Mouse (Mus musculus): ENCODE data around the gene Nr6a1.

Gene Nr6a1

DNA sequence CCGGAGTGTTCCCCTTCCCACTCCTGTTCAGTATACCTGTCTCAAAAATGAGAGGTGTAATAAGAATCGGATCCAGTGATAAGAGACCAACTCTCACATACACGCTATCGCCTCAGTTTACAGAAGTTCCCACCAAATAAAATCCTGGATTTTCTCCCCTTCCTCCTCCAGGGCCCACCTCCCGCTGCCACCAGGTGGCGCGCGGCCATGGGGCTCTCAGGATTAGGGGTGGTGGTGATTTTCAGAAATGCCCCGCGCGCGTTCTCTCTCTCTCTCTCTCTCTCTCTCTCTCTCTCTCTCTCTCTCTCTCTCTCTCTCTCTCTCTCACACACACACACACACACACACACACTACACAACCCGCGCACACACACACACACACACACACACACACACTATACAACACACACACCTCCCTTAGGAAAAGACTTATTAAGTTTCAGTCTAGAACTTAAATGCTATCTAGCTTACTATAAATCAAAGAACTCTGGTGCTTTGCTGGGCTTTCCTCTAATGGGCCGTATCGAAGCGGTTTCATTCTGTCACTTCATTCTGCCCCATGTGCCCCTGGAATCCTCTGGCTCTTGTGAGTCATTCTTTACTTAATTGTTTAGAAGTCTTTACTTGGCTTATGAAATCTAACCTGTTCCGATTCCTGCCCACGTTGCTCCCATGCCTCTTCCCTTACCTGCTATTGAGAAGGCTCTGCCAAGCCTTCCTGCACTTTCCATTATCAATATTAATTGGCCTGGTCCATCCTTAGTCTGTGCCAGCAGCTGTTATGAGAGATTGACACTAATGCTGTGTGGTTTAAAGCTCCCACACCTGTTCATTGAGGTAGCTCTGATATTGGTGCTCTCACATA is at the start of gene Nr6a1:
Gene Nr6a1 (minus strand): TSS at position 574 of the 865 bp plus-strand sequence.
- in situ Hi-C loops (cut with MboI; ENCODE audit: low pct_unique_long_range_greater_than_20kb in 1 of 2, low sequenced_read_pairs in 2 of 2, unreplicated experiment in 1 of 2) = loop anchor here in 1 of 2 experiments (25.0 kb wide), 1 partner anchor 460 kb away; no protein-coding TSS in a partner anchor

DNA sequence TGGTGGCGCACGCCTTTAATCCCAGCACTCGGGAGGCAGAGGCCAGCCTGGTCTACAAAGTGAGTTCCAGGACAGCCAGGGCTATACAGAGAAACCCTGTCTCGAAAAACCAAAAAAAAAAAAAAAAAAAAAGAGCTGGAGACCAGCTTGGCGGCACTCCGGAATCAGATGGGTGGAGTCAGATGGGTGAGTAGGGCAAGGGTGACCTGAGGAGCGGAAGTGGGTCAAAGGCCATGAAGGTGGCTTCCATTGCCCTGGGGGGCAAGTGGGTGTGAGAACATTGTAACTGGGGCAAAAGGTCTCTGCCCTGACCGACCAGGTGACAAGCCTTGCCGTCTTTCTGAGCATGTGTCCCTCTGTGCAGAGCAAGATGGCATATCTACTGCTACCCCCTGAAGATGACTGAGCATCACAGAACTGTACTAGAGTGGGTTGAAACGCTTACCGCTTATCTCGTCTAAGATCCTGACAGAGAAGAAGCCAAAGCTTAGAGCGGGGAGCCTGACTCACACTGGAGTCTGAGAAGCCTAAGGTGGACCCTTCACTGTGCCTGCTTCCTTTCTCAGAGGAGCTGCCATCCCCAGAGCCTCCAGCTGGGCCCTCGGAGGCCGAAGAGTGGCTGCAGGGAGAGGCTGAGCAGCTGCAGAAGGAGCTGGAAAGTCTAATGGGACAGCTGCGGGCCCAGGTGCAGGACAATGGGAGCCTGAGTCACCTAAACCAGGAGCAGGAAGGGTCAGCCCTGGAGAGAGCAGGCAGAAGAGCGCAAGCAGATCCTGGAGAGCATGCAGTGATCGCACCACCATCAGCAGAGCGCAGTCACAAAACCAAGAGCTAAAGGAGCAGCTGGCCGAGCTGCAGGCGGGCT is 48.7 kb upstream of the Nr6a1 start:
- in situ Hi-C loops (cut with MboI; ENCODE audit: low pct_unique_long_range_greater_than_20kb in 1 of 2, low sequenced_read_pairs in 2 of 2, unreplicated experiment in 1 of 2) = no loop called here

DNA sequence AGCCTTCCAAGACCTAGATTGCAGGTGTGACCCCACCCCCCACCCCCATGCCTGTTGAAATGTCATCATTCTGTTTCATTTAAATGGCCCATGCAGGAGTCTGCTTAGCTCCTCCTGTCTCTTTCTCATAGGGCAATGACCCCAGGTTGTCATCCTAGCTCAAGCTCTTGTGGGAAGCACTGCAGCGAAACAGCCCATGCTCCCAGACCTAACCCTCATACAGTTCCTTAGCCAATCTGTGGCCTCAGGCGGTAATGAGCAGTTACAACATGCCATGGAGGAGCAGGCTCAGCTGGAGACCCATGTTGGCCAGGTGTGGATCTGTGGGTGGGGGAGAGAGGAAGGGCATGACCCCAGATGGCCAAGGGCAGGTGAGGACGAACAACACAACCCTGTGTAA is 47.7 kb upstream of the Nr6a1 start:
- in situ Hi-C loops (cut with MboI; ENCODE audit: low pct_unique_long_range_greater_than_20kb in 1 of 2, low sequenced_read_pairs in 2 of 2, unreplicated experiment in 1 of 2) = no loop called here

- in situ Hi-C loops (cut with MboI; ENCODE audit: low pct_unique_long_range_greater_than_20kb in 1 of 2, low sequenced_read_pairs in 2 of 2, unreplicated experiment in 1 of 2) = no loop called here
Measured at GRCm38 (mm10) chr2:38974171-38974570, 46.7 kb upstream of the Nr6a1 start.

DNA sequence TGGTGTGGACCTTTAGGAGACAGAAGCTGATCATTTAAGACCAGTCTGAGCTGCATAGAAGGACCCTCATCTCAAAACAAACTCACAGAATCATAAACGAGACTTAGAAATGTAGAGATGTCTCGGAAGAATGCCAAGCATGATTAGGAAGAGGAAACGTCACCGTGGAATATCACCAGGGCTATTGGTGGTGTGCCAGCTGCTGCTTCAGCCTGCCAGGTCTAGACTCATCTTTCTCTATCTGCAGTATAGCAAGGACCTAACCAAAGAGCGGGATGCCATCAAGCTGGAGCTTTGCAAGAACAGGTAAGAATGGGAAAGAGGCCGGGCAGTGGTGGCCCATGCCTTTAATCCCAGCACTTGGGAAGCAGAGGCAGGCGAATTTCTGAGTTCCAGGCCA is 46.2 kb upstream of the Nr6a1 start:
- in situ Hi-C loops (cut with MboI; ENCODE audit: low pct_unique_long_range_greater_than_20kb in 1 of 2, low sequenced_read_pairs in 2 of 2, unreplicated experiment in 1 of 2) = no loop called here

DNA sequence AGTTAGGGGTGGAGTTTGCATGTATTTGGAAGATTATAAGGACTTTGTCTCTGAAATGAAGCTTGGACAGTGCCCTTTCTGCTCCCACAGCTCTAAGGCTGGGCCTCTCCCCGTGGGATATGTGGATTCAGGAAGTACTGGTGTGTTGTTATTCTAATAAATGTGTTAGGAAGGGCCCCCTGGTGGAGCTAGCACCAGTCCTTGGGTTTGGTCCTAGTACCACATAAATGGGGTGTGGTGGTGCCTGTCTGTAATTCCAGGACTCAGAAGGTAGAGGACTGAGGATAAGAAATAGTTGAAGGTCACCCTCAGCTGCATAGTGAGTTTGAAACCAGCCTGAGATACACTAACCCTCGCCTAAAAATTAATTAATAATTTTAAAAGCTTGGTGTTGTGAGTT is 45.7 kb upstream of the Nr6a1 start:
- in situ Hi-C loops (cut with MboI; ENCODE audit: low pct_unique_long_range_greater_than_20kb in 1 of 2, low sequenced_read_pairs in 2 of 2, unreplicated experiment in 1 of 2) = no loop called here

DNA sequence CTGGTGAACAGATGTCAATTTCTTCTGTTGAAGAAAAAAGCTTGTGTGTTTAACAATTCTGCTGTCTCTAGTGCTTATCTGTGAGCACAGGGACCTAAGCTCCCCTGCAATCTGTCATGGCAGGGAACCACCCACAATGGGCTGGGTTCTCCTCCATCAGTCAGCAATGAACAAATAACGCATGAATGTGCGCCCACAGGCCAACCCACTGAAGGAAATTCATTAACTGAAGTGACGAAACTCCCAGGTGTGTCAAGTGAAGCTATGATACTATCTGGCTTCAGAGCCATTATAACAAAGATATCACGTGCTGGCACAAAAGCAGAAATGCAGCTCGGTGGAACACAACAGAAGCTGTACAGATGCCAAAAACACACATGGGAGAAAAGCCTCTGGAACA is 42.6 kb upstream of the Nr6a1 start:
- in situ Hi-C loops (cut with MboI; ENCODE audit: low pct_unique_long_range_greater_than_20kb in 1 of 2, low sequenced_read_pairs in 2 of 2, unreplicated experiment in 1 of 2) = no loop called here

DNA sequence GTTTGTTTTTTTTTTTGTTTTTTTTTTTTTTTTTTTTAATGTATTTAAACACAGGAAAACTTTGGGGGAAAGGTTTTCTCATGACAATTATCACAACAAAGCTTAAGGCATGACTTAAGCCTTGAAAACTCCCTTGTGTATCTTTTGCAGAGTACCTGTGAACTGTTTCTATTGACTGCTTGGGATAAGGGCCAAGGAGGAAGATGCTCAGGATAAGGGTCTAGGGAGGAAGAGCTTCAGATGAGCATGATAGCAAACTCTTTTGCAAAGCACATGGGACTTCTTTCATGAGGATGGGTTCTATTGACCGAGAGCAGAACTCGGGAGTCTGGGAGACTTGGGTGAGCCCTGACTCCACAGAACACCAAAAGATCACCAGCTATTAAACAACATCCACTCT is 42.2 kb upstream of the Nr6a1 start:
- in situ Hi-C loops (cut with MboI; ENCODE audit: low pct_unique_long_range_greater_than_20kb in 1 of 2, low sequenced_read_pairs in 2 of 2, unreplicated experiment in 1 of 2) = no loop called here

DNA sequence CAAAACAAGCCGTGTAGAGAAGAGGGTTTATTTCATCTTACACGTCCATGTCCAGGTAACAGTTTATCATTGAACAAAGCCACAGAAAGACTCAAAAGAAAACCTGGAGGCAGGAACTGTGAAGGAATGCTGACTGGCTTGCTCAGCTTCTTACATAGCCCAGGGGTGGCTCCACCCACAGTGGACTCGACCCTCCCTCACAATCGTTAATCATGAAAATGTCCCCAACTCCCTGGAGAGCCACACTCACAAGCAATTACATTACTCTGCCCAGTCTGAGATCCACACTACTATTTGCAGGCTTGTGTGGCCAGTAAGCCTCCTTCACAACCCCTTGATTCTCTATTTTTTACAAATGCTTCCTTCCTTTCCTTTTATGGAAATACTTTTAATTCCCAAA is 36.7 kb upstream of the Nr6a1 start:
- in situ Hi-C loops (cut with MboI; ENCODE audit: low pct_unique_long_range_greater_than_20kb in 1 of 2, low sequenced_read_pairs in 2 of 2, unreplicated experiment in 1 of 2) = no loop called here

- in situ Hi-C loops (cut with MboI; ENCODE audit: low pct_unique_long_range_greater_than_20kb in 1 of 2, low sequenced_read_pairs in 2 of 2, unreplicated experiment in 1 of 2) = no loop called here
Measured at GRCm38 (mm10) chr2:38957671-38958223, 30.3 kb upstream of the Nr6a1 start.

DNA sequence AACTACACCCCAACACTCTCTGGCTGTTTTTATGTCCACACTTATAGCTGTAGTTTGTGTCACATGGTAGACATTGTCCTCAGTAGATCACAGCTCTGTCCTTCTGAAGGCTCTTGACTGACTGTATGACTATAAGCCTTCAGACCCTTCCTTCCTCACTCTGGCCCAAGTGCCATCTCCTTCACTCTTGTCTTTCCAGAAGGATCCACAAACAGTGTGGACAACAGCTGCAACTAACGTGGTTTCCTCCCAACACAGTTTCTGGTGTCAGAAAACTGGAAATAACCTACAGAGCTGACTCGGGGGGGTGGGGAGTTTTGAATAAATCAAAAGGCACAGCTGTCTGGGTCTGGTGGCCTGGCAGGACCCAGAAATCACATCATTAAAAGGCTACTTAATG is 28.6 kb upstream of the Nr6a1 start:
- in situ Hi-C loops (cut with MboI; ENCODE audit: low pct_unique_long_range_greater_than_20kb in 1 of 2, low sequenced_read_pairs in 2 of 2, unreplicated experiment in 1 of 2) = no loop called here

DNA sequence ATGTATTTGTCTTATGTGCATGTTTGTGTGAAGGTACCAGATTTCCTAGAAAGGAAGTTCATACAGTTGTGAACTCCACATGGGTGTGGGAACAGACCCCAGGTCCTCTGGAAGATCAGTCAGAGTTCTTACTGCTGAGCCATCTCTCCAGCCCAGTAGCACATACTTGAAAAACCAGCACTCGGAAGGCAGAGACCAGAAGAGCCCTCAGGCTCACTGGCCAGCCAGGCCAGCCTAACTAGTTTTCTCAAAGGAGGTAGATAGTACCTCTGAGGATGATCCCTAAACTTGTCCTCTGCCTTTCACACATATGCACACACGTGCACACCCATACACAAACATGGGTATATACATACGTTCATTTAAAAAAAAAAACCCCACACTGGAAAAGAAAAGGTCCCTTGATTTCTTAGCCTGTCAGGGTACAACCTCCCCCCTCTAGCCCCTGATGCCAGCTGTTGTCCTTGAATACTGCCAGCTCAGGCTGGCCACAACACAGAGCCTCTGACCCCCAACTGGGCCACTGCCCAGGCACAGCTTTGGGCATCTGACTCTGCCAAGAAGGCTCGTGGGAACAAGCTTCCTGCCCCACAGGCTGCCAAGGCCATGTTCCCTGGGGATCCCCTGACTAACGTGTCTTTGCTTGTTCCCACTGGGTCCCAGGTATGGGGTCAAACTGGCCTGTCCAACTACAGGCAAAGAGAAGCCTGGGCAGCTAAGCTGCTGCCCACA is 25.8 kb upstream of the Nr6a1 start:
- in situ Hi-C loops (cut with MboI; ENCODE audit: low pct_unique_long_range_greater_than_20kb in 1 of 2, low sequenced_read_pairs in 2 of 2, unreplicated experiment in 1 of 2) = no loop called here

GRCm38 (mm10) chr2:38950281-38950719 is 22.8 kb upstream of the Nr6a1 start:
- in situ Hi-C loops (cut with MboI; ENCODE audit: low pct_unique_long_range_greater_than_20kb in 1 of 2, low sequenced_read_pairs in 2 of 2, unreplicated experiment in 1 of 2) = no loop called here

DNA sequence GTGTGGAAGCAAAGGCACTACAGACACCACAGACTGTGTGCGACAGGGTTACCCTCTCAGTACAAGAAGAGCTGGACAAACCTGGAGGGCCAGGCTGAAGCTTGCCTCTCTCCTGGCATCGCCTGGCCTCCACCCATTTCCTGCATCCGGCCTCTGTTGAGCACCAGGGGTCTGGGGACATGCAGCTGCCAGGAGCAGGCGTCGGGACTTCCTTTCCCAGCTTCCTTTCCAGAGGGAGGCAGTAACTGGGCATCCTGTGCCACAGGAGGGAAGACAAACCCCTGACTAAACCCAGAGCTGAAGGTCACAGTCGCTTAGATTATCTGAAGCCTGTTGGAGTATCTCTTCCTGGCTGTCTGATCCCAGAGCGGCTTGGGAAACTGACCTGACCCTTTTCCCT is 20.1 kb upstream of the Nr6a1 start:
- in situ Hi-C loops (cut with MboI; ENCODE audit: low pct_unique_long_range_greater_than_20kb in 1 of 2, low sequenced_read_pairs in 2 of 2, unreplicated experiment in 1 of 2) = loop anchor here in 1 of 2 experiments (25.0 kb wide), 1 partner anchor 440 kb away; no protein-coding TSS in a partner anchor

DNA sequence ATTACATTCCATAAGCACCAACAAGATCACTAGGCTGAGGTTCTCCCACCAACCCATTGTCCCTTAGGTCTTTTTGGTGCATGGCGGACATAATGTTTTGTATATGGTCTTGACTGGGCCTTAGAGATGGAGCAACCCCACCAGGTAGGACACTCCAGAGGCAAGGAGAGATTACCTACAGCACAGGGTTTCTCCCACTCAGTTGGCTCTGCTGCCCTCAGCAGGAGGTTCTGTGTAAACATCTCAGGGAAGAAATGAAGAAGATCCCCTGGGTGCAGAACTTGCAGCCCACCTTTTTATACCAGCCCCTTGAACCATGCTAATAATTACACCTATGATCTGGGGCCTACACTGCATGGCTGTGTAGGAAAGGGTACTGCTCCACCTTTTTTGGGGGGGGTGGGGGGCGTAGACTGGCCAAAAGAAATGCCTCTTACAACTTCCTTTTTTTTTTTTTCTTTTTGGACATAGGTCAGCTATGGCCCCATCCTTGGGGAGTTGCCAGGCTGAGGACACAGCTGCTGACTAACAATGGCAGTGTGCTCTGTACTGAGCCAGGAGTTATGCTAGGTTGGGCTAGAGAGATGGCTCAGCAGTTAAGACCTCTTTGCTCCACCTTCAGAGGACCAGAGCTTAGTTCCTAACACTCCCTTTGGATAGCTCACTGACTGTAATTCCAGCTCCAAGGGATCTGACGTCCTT is 17.1 kb upstream of the Nr6a1 start:
- in situ Hi-C loops (cut with MboI; ENCODE audit: low pct_unique_long_range_greater_than_20kb in 1 of 2, low sequenced_read_pairs in 2 of 2, unreplicated experiment in 1 of 2) = loop anchor here in 1 of 2 experiments (25.0 kb wide), 1 partner anchor 443 kb away; no protein-coding TSS in a partner anchor

GRCm38 (mm10) chr2:38943977-38944376 is 16.5 kb upstream of the Nr6a1 start:
- in situ Hi-C loops (cut with MboI; ENCODE audit: low pct_unique_long_range_greater_than_20kb in 1 of 2, low sequenced_read_pairs in 2 of 2, unreplicated experiment in 1 of 2) = loop anchor here in 1 of 2 experiments (25.0 kb wide), 1 partner anchor 443 kb away; no protein-coding TSS in a partner anchor

DNA sequence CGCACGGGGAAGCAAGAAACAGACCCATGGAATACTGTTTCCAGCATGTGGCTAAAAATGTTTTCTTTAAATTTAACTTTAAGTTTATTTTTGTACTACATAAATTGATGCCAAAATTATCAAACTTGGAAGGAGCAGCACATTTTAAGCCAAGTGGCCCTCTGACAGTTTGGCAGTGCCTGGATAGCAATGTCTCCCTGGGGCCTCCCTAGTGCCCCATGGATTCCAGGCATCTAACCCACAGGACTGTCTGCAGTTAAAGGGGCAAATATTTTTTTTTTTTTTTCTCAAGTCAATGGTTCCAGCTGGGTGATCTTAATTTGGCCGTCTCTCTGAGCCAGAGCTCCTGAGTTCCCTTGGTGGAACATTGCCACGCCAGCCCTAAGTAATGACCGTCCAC is 15.7 kb upstream of the Nr6a1 start:
- in situ Hi-C loops (cut with MboI; ENCODE audit: low pct_unique_long_range_greater_than_20kb in 1 of 2, low sequenced_read_pairs in 2 of 2, unreplicated experiment in 1 of 2) = loop anchor here in 1 of 2 experiments (25.0 kb wide), 1 partner anchor 444 kb away; no protein-coding TSS in a partner anchor

- in situ Hi-C loops (cut with MboI; ENCODE audit: low pct_unique_long_range_greater_than_20kb in 1 of 2, low sequenced_read_pairs in 2 of 2, unreplicated experiment in 1 of 2) = loop anchor here in 1 of 2 experiments (25.0 kb wide), 1 partner anchor 445 kb away; no protein-coding TSS in a partner anchor
Measured at GRCm38 (mm10) chr2:38941898-38942297, 14.4 kb upstream of the Nr6a1 start.

Data from mouse embryonic stem cell (cell line).